In genomic region chr11:120182396-120183030, GRCm38 (mm10) we compare ENCODE assay signal across 11 mouse cellular contexts. TPM values are rescaled to one million over a fixed set of nuclear protein-coding genes. Genes with fewer than 3 reads are reported as not detected.
DNase-seq lines count a peak whose midpoint lies in the region; ATAC-seq lines count a peak whose summit lies in the region.
"Had no signal": no experiment of that assay in that cellular context is flagged by ENCODE, and none has a peak within 500 bp of the region (broad histone marks: within the 10 kb centered on the region; RNA-seq: fewer than 3 reads in every experiment).

No protein-coding gene starts in this region.

- no peaks in the 10 kb centered on the region for H3K36me3 ChIP-seq in intestine, embryonic 16.5 days (ENCODE audit: control insufficient read depth, insufficient read depth, low read length)
- no peaks in the 10 kb centered on the region for H3K36me3 ChIP-seq in intestine, embryonic 15.5 days
- H3K36me3 ChIP-seq in hindbrain, embryonic 14.5 days (replicated peaks; ENCODE audit: control insufficient read depth, insufficient read depth), result no peaks in the 10 kb centered on the region
- H3K36me3 ChIP-seq in midbrain, embryonic 12.5 days, result no peaks in the 10 kb centered on the region

- no peak overlapping the region for H3K27ac ChIP-seq in intestine, embryonic 16.5 days (ENCODE audit: low read length)
- no peak overlapping the region for H3K27ac ChIP-seq in intestine, embryonic 15.5 days
- peak overlapping the region; percentile 58 for H3K27ac ChIP-seq in hindbrain, embryonic 14.5 days
- H3K27ac ChIP-seq in midbrain, embryonic 12.5 days (replicated peaks), result peak overlapping the region; percentile 97
- H3K27ac ChIP-seq: macrophage had no signal

- no peak for ATAC-seq in intestine, embryonic 16.5 days
- no peak for ATAC-seq in intestine, embryonic 15.5 days
- ATAC-seq in hindbrain, embryonic 14.5 days (ENCODE audit: low FRiP score), result no peak
- no peak for ATAC-seq in midbrain, embryonic 12.5 days (ENCODE audit: low FRiP score, low read depth)
- ATAC-seq: inflammation-experienced regulatory T-cells, adult 6 months had no signal

- no peaks in the 10 kb centered on the region for H3K27me3 ChIP-seq in intestine, embryonic 16.5 days (replicated peaks; ENCODE audit: control insufficient read depth, insufficient read depth, low read length)
- H3K27me3 ChIP-seq in intestine, embryonic 15.5 days (replicated peaks), result no peaks in the 10 kb centered on the region
- H3K27me3 ChIP-seq in hindbrain, embryonic 14.5 days (ENCODE audit: control insufficient read depth, insufficient read depth, low read length), result no peaks in the 10 kb centered on the region
- H3K27me3 ChIP-seq in midbrain, embryonic 12.5 days, result no peaks in the 10 kb centered on the region
- H3K27me3 ChIP-seq: limb, embryonic 12.5 days had no signal

- no peak overlapping the region for H3K4me2 ChIP-seq in intestine, embryonic 16.5 days (ENCODE audit: low read depth, low read length)
- H3K4me2 ChIP-seq in intestine, embryonic 15.5 days (replicated peaks), result no peak overlapping the region
- no peak overlapping the region for H3K4me2 ChIP-seq in hindbrain, embryonic 14.5 days (replicated peaks)
- no peak overlapping the region for H3K4me2 ChIP-seq in midbrain, embryonic 12.5 days (replicated peaks)
- H3K4me2 ChIP-seq: limb, embryonic 12.5 days had no signal

- peak; percentile 49 for DNase-seq in adrenal gland, postnatal 14 days
- DNase-seq in adrenal gland, postnatal 4 days (ENCODE audit: low spot score in 2 of 2), result no peak
- DNase-seq in hindbrain, embryonic 14.5 days (ENCODE audit: low spot score), result no peak
- no peak for DNase-seq in spleen, adult 12 weeks (ENCODE audit: low spot score)
- DNase-seq in left cerebral cortex, adult 11 months (ENCODE audit: low spot score), result no peak

- H3K9ac ChIP-seq in intestine, embryonic 16.5 days (ENCODE audit: low read depth, low read length), result 0 out of 2 replicates have a peak overlapping the region, but pooled peaks have one; percentile 14
- H3K9ac ChIP-seq in intestine, embryonic 15.5 days, result no peak overlapping the region
- H3K9ac ChIP-seq in hindbrain, embryonic 14.5 days, result no peak overlapping the region
- H3K9ac ChIP-seq in midbrain, embryonic 12.5 days (replicated peaks), result 0 out of 2 replicates have a peak overlapping the region, but pooled peaks have one; percentile 1
- H3K9ac ChIP-seq: limb, embryonic 12.5 days had no signal

- no peaks in the 10 kb centered on the region for H3K9me3 ChIP-seq in intestine, embryonic 16.5 days (ENCODE audit: control insufficient read depth, low read length)
- no peaks in the 10 kb centered on the region for H3K9me3 ChIP-seq in intestine, embryonic 15.5 days
- no peaks in the 10 kb centered on the region for H3K9me3 ChIP-seq in hindbrain, embryonic 14.5 days (ENCODE audit: control insufficient read depth, low read length)
- H3K9me3 ChIP-seq in midbrain, embryonic 12.5 days, result no peaks in the 10 kb centered on the region
- H3K9me3 ChIP-seq: limb, embryonic 12.5 days had no signal

- peaks cover 35% of the 10 kb centered on the region for H3K4me1 ChIP-seq in intestine, embryonic 16.5 days (ENCODE audit: control insufficient read depth, insufficient read depth, low read length)
- peaks cover 36% of the 10 kb centered on the region for H3K4me1 ChIP-seq in intestine, embryonic 15.5 days (replicated peaks)
- H3K4me1 ChIP-seq in hindbrain, embryonic 14.5 days (replicated peaks; ENCODE audit: control insufficient read depth, insufficient read depth, low read length), result peaks cover 40% of the 10 kb centered on the region
- H3K4me1 ChIP-seq in midbrain, embryonic 12.5 days, result peaks cover 48% of the 10 kb centered on the region

- H3K4me3 ChIP-seq in intestine, embryonic 16.5 days (ENCODE audit: low read length), result no peak overlapping the region
- H3K4me3 ChIP-seq in intestine, embryonic 15.5 days (replicated peaks), result no peak overlapping the region
- H3K4me3 ChIP-seq in hindbrain, embryonic 14.5 days (replicated peaks; ENCODE audit: low read length), result no peak overlapping the region
- no peak overlapping the region for H3K4me3 ChIP-seq in midbrain, embryonic 12.5 days
- H3K4me3 ChIP-seq: limb, embryonic 12.5 days had no signal

- WGBS in intestine, embryonic 16.5 days, result 42% methylated on average over 3 of the region's 3 CpGs
- 40% methylated on average over 3 of the region's 3 CpGs for WGBS in intestine, embryonic 15.5 days
- 9% methylated on average over 3 of the region's 3 CpGs for WGBS in hindbrain, embryonic 14.5 days
- WGBS in midbrain, embryonic 12.5 days, result 18% methylated on average over 3 of the region's 3 CpGs

RNA-seq across cellular contexts. Expression of gene Slc38a10, which starts 31.4 kb away (rescaled TPM):
- 105 and 115 TPM in 2 replicates for total RNA-seq in adrenal gland, postnatal 14 days (2021)
- total RNA-seq in adrenal gland, postnatal 4 days (2021), result 100 to 1,000 TPM; 132 to 147 TPM
- 84.6 and 91.4 TPM in 2 replicates for polyA plus RNA-seq in intestine, embryonic 16.5 days (2015; fragmentation: Nextera tagmentation; extraction: Ambion mirVana)
- polyA plus RNA-seq in intestine, embryonic 15.5 days (2015; fragmentation: Nextera tagmentation; extraction: Ambion mirVana), result 81.8 and 88.2 TPM in 2 replicates
- polyA plus RNA-seq in hindbrain, embryonic 14.5 days (2014; fragmentation: Nextera tagmentation; extraction: Ambion mirVana), result 92.9 and 93.8 TPM in 2 replicates
- 105 and 106 TPM in 2 replicates for polyA plus RNA-seq in midbrain, embryonic 12.5 days (2016; fragmentation: Nextera tagmentation; extraction: Ambion mirVana)

RNA-seq across cellular contexts. Expression of gene Bahcc1, which starts 50.2 kb away (rescaled TPM):
- 12.4 and 17.2 TPM in 2 replicates for total RNA-seq in adrenal gland, postnatal 14 days (2021)
- total RNA-seq in adrenal gland, postnatal 4 days (2021), result 10 to 100 TPM; 25.3 to 26.7 TPM
- polyA plus RNA-seq in intestine, embryonic 16.5 days (2015; fragmentation: Nextera tagmentation; extraction: Ambion mirVana), result 4.9 and 5.7 TPM in 2 replicates
- 5.8 and 7.1 TPM in 2 replicates for polyA plus RNA-seq in intestine, embryonic 15.5 days (2015; fragmentation: Nextera tagmentation; extraction: Ambion mirVana)
- 15.9 and 16.3 TPM in 2 replicates for polyA plus RNA-seq in hindbrain, embryonic 14.5 days (2014; fragmentation: Nextera tagmentation; extraction: Ambion mirVana)
- 25.1 and 26.1 TPM in 2 replicates for polyA plus RNA-seq in midbrain, embryonic 12.5 days (2016; fragmentation: Nextera tagmentation; extraction: Ambion mirVana)
- polyA plus RNA-seq: inflammation-experienced regulatory T-cells, adult 6 months had no signal

Comparison
In these comparisons a context has a peak if more than half of its experiments do, and no peak if none do; other contexts are left out.
1. H3K9ac ChIP-seq: peak in intestine, embryonic 16.5 days (single experiment) and midbrain, embryonic 12.5 days (single experiment); none in intestine, embryonic 15.5 days (single experiment) and hindbrain, embryonic 14.5 days (single experiment).
2. H3K27ac ChIP-seq: peak in hindbrain, embryonic 14.5 days (single experiment) and midbrain, embryonic 12.5 days (single experiment); none in intestine, embryonic 16.5 days (single experiment) and intestine, embryonic 15.5 days (single experiment).